Mouse (Mus musculus) embryonic stem cell, embryonic (primary cell): ENCODE data around the gene Sucla2.
"Not testable (repeated sequence)": the region's sequence is repeated elsewhere in the genome, so short reads cannot be mapped to it uniquely, and the experiment has no call there.

Experiments used
- CTCF ChIA-PET, 4 experiments: fragments of 300-600 bp in 2 of 4; fragments of 350-600 bp in 2 of 4; sonication (Branson Sonifier 250); formaldehyde crosslinking; loops; one replicate each; lab custom pipeline; 2022; ENCODE audit warnings: inconsistent platforms in 2 of 4; lab: Charles Lee
- POLR2A ChIA-PET, 4 experiments: fragments of 300-600 bp in 2 of 4; fragments of 350-600 bp in 2 of 4; sonication (Branson Sonifier 250); formaldehyde crosslinking; loops; one replicate each; lab custom pipeline; 2022; ENCODE audit warnings: antibody characterized with exemption in 4 of 4, inconsistent platforms in 1 of 4; lab: Charles Lee

Sucla2 gene

DNA sequence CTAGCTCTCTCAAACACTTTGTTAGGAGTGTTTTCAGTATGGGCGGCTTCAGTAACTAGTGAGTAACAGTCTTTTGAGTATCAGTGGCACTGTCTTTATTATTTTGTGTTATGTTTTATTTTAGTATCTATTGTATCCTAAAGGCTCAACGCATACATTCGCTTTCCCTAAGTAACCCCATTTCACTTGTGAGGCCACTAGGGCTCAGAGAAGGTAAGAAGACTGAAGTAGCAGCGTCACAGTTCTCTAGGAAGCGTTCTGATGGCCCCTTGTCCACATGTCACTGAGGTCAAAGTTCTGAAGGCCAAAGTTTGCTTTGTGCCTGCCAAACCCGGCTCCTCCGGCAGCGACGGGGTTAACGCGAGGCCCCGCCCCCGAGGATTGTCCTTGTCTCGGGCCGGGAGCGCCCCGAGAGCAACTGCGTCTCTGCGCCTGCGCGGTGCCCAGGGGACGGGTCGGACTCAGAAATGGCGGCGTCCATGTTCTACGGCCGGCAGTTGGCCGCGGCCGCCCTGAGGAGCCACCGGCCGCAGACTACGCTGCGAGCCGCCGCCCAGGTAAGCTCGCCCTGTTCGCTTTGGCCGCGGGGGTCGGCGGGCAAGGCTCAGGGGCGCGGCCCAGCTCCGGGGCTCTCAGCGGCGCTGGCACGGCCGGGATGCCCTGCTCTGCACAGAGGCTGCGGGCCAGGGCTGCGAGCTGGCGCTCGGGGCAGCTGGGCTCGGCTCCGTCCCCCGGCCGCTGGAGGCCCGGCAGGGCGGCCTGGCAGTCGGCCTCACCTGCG, 27.4 kb downstream of the Sucla2 start:
- ChIA-PET CTCF (interaction anchor here in 2 of 4 experiments (1.1 to 1.5 kb wide), 3 partner anchors 28 to 43 kb away, joined by 3 to 7 read pairs (median 3); partner anchors contain the start of genes Med4 (in 1 of the 2) and Sucla2 (in 1 of the 2)), POLR2A (interaction anchor here (0.7 to 2.4 kb wide), 9 partner anchors 11 to 168 kb away, joined by 3 to 8 read pairs (median 3); partner anchors contain the start of genes Itm2b (in 1 of the 4) and Sucla2 (in 1 of the 4))

- POLR2A ChIA-PET: interaction anchor here in 3 of 4 experiments (1.0 to 2.4 kb wide), 5 partner anchors 10 to 28 kb away, joined by 3 to 8 read pairs (median 4); partner anchors contain the start of gene Sucla2 (in 1 of the 3)
- CTCF ChIA-PET: no interaction called here
Observed at GRCm38 (mm10) chr14:73553122-73553696, 28.1 kb downstream of the Sucla2 start.

DNA sequence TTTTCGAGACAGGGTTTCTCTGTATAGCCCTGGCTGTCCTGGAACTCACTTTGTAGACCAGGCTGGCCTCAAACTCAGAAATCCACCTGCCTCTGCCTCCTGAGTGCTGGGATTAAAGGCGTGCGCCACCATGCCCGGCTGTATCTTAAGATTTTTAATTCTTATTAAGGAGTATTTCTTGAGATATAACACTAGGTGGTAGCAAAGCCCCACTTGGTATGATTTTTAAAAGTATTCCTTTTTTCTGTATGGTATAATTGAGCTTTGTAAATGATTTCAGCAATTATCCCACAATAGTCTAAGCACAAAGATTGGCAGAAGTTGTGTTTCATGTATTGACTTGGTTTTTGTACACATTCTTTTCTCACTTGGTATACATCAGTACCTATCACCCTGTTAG, 44.7 kb downstream of the Sucla2 start:
- POLR2A ChIA-PET: interaction anchor here in 1 of 4 experiments (0.6 to 1.3 kb wide), 2 partner anchors 14 to 728 kb away, joined by 3 to 4 read pairs; no protein-coding TSS in a partner anchor

GRCm38 (mm10) chr14:73571143-73571542, 46.0 kb downstream of the Sucla2 start:
- ChIA-PET POLR2A (no interaction called here), CTCF (no interaction called here)

More for the DNA sequence above, 44.7 kb downstream of the Sucla2 start:
- CTCF ChIA-PET: not testable (repeated sequence)

DNA sequence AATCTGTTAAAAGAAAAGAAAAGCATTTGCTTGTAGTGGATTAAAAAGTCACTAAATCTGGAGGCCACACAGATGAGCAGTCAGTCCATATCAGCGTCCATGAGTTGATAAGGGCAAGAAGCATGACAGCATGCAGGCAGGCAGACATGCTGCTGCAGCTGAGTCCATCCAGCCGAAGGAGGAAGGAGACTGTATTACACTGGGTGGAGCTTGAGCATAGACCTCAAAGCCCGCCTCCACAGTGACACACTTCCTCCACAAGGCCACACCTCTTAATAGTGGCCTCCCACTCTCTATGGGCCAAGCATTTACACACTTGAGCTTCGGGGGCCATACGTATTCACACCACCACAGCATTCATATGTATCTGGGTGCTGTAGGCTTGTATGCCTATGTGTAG, 48.9 kb downstream of the Sucla2 start:
- ChIA-PET POLR2A (interaction anchor here in 3 of 4 experiments (0.6 to 2.4 kb wide), 20 partner anchors 8 to 1158 kb away, joined by 3 to 13 read pairs (median 4); partner anchors contain the start of genes Sucla2 (in 2 of the 3), Esd (in 1 of the 3) and Itm2b (in 1 of the 3)), CTCF (interaction anchor here in 3 of 4 experiments (0.6 to 1.4 kb wide), 4 partner anchors 13 to 49 kb away, joined by 3 to 4 read pairs (median 3); partner anchors contain the start of gene Sucla2 (in 2 of the 3))

DNA sequence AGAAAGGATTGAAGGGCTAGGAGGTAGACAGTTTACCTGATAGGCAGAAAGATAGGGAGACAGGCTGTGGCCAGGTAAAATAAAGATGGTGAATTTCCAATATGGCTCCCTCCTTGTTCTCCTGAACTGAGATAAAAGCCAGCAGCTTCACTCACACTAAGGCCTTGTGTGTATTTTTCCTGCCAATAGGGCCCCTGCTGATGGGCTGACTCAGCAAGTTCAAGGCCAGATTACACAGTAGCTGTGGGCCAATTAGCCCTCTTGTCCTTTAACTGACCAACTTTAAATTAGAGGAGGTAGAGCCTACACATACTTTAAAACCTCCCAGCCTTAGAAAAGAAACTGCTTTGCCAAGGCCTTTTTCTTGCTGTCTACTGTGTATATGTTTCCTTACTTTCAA, 51.2 kb downstream of the Sucla2 start:
- CTCF ChIA-PET: interaction anchor here in 1 of 4 experiments (0.6 kb wide), 1 partner anchor 63 kb away, joined by 3 read pairs; no protein-coding TSS in a partner anchor

GRCm38 (mm10) chr14:73588080-73588479, 63.0 kb downstream of the Sucla2 start:
- POLR2A ChIA-PET: interaction anchor here in 2 of 4 experiments (0.8 to 2.1 kb wide), 7 partner anchors 9 to 63 kb away, joined by 3 to 4 read pairs (median 4); partner anchors contain the start of gene Sucla2 (in 1 of the 2)
- CTCF ChIA-PET: interaction anchor here (0.5 to 1.1 kb wide), 11 partner anchors 10 to 1361 kb away, joined by 3 to 5 read pairs (median 3); partner anchors contain the start of gene Sucla2 (in 1 of the 4)

More for the DNA sequence above, 51.2 kb downstream of the Sucla2 start:
- POLR2A ChIA-PET: interaction anchor here in 1 of 4 experiments (0.6 to 1.5 kb wide), 2 partner anchors 19 to 1069 kb away, joined by 3 read pairs; no protein-coding TSS in a partner anchor

DNA sequence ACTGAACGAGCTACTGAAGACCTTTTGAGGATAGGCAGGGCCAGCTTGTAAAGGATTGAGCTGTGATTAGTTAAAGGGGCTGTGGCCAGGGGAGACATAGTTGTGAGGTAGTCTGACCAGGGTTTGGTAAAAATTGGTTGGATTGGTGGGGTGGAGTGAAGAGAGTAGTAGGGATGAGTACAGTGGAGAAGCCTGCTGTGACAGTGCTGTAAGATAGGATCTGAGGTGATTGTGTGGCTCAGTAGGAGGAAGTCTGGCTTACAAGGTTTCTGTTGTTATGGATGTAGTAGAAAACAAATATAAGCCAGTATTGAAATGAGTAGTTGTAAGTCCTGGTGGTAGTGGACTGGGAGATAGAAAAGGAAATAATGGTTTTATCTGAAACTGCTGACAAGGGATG, 67.0 kb downstream of the Sucla2 start:
- ChIA-PET POLR2A (no interaction called here), CTCF (no interaction called here)

DNA sequence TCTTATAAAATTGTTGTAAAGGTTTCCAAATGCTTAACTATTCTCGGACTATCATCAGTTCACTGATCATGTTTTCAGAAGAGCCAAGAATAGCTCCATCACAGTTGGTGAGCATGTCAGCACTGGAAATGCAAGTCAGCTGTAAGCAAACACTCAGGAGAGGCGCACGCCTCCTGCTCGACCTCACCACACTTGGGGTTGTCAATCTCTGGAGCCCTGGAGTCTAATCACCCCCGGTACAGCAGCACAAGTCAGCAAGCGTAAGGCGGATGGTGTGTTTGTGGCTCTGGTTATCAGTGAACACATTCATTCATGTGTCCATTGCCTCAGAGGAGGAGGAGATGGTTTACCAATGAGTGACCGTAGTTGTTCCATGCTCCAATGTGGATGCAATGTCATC, 74.6 kb downstream of the Sucla2 start:
- CTCF ChIA-PET: no interaction called here
- POLR2A ChIA-PET: interaction anchor here in 2 of 4 experiments (0.6 to 2.3 kb wide), 4 partner anchors 12 to 1390 kb away, joined by 3 to 7 read pairs (median 4); no protein-coding TSS in a partner anchor

DNA sequence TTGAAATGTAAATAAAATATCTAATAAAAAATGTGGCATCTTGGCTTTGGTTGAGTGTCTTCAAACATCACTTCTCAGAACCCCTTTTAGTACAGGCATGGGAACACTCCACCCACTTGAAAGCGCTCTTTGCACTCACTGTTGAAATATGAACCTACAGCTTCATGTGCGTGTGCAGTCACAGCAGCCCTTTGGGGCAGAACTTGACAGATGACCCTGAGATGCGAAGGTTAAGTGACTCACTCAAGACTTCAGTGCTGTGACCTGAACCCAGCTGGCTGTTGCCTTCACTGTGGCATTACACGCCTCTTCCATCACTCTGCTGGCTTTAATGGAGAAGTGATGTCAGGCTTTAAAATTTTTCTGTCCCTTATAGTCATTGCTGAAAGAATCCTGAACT, 82.6 kb downstream of the Sucla2 start:
- ChIA-PET CTCF (no interaction called here), POLR2A (interaction anchor here in 1 of 4 experiments (0.6 kb wide), 1 partner anchor 1112 kb away, joined by 4 read pairs; no protein-coding TSS in a partner anchor)

GRCm38 (mm10) chr14:73608668-73609481, 83.8 kb downstream of the Sucla2 start:
- ChIA-PET CTCF (no interaction called here), POLR2A (interaction anchor here in 1 of 4 experiments (0.6 kb wide), 1 partner anchor 249 kb away, joined by 3 read pairs; no protein-coding TSS in a partner anchor)

- CTCF ChIA-PET, POLR2A ChIA-PET: not testable (repeated sequence)
Observed at GRCm38 (mm10) chr14:73614961-73615360, 89.8 kb downstream of the Sucla2 start.

DNA sequence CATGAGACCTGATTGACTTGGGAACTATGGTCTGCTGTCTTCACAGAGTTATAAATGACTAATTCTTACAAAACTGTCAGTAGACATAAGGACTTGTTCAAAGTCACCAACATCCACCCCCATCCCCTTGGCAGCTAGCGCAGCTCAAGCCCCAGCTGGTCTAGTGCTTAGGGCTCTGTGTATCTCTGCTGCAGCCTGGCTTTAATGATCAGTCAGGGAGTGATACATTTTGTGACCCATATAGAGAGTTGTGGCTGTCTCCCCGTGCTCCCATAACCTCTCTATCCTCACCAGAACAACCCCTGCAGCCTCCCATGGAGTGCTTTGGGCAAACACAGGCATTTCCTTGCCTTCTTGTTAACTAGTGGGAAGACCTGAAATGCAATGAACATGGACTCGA, 95.8 kb downstream of the Sucla2 start:
- ChIA-PET CTCF (interaction anchor here in 1 of 4 experiments (0.7 kb wide), 1 partner anchor 17 kb away, joined by 3 read pairs; no protein-coding TSS in a partner anchor), POLR2A (interaction anchor here in 1 of 4 experiments (0.6 kb wide), 1 partner anchor 1114 kb away, joined by 3 read pairs; no protein-coding TSS in a partner anchor)

DNA sequence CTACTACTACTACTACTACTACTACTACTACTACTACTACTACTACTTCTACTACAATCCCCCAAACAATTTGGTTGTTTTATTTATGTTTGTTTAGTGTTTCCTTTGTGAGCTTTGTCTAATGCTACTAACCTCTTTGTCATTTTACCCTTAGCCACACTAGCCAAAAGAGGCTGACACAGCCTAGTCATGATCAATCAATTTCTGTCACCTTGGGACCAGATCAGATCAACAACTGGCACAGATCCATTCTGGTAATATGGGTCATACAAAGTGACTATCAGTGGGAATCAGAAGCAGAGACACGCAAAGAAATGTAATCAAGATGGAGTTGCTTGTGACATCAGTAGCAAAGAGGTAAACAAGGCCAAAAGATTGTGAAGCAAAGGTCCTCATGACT, 97.9 kb downstream of the Sucla2 start:
- ChIA-PET CTCF (no interaction called here), POLR2A (interaction anchor here in 1 of 4 experiments (1.2 kb wide), 1 partner anchor 24 kb away, joined by 3 read pairs; no protein-coding TSS in a partner anchor)

DNA sequence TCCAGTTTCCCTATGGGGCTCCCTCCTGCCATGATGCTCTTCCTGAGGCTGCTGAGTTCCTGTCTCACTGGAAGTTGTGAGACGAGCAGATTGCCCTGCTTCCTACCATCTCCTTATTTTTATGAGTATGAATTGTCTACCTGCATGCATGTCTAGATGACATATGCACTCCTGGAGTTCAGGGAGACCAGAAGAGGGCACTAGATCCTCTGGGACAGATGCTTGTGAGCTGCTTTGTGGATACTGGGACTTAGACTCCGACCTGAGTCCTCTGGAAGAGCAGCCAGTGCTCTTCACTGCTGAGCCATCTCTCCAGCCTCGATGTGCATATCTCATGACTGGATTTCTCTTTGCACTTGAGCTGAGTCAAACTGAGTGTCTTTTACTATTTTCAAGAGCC, 100.3 kb downstream of the Sucla2 start:
- POLR2A ChIA-PET: no interaction called here
- CTCF ChIA-PET: interaction anchor here in 2 of 4 experiments (0.6 to 1.4 kb wide), 3 partner anchors 12 to 116 kb away, joined by 3 to 4 read pairs (median 3); no protein-coding TSS in a partner anchor

GRCm38 (mm10) chr14:73631511-73631910, 106.4 kb downstream of the Sucla2 start:
- POLR2A ChIA-PET: interaction anchor here in 1 of 4 experiments (0.6 kb wide), 1 partner anchor 10 kb away, joined by 3 read pairs; no protein-coding TSS in a partner anchor
- CTCF ChIA-PET: no interaction called here

DNA sequence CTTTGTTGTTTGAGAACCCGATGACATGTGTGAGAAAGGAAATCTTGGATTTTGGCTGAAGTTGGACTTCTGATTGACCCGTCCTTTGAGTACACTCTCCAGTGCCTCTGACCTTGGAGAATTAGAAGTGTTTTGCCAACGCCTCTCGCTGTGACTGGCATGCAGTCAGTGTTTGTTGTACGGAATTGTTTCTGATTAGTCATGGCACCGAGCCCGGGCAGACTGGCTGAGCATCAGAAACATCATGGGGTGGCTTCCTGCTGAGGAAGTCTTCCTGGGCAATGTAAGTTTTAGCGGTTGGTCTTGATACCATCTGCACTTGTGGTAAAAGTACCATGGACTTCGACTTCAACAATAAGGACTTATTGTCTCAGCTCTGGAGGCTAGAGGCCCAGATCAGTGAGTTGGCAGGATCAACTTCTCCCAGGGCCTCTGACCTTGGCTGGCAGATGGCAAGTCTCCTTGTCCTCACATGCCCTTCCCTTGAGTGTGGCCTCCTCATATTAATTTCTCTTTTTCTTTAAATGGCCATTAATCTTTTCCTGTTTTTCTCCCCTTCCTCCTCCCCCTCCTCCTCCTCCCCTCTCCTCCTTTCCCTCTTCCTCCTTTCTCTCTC, 107.6 kb downstream of the Sucla2 start:
- POLR2A ChIA-PET: no interaction called here
- CTCF ChIA-PET: no interaction called here
